Mouse (Mus musculus): Measurements from ENCODE around the gene Homer1. TPM values are rescaled to one million over a fixed set of nuclear protein-coding genes. Genes with fewer than 3 reads are reported as not detected.

The Homer1 gene
- polyA plus RNA-seq (2017; shearing (Covaris generic)), result 1 to 10 TPM; 4.1 to 5.5 TPM

GRCm38 (mm10) chr13:93299316-93299715 lies at the start of gene Homer1:
Homer1 (plus strand) TSS chr13:93299635.

Other genes starting within 250 kb of the Homer1 start
- under 1 TPM; 0.23 to 0.32 TPM for gene Cmya5, start 154.9 kb upstream of the Homer1 start, polyA plus RNA-seq (2017; shearing (Covaris generic))
- gene Tent2, start 107.2 kb upstream of the Homer1 start, polyA plus RNA-seq (2017; shearing (Covaris generic)), result 10 to 100 TPM; 69.1 to 71.4 TPM
- 10 to 100 TPM in 1 of 2 experiments, 1 to 10 TPM in 1; 8.3 to 10.8 TPM for gene Jmy, start 200.2 kb downstream of the Homer1 start, polyA plus RNA-seq (2017; shearing (Covaris generic))

Data from activated CD4-positive, CD25-positive, alpha-beta regulatory T cell (primary cell).